In genomic region chr10:90627532-90627931, GRCm38 (mm10) we compare ENCODE assay signal across 30 mouse cellular contexts.
DNase-seq lines count a peak whose midpoint lies in the region; ATAC-seq and TF ChIP-seq lines count a peak whose summit lies in the region.
"Had no signal": no experiment of that assay in that cellular context is flagged by ENCODE, and none has a peak within 500 bp of the region (broad histone marks: within the 10 kb centered on the region; RNA-seq: fewer than 3 reads in every experiment).

No protein-coding gene starts in this region.

- H3K4me2 ChIP-seq in midbrain, embryonic 14.5 days (ENCODE audit: low read length) = no peak overlapping the region
- no peak overlapping the region for H3K4me2 ChIP-seq in midbrain, embryonic 15.5 days
- no peak overlapping the region for H3K4me2 ChIP-seq in limb, embryonic 14.5 days (replicated peaks; ENCODE audit: low read depth, low read length, severe bottlenecking)
- H3K4me2 ChIP-seq: embryonic facial prominence, embryonic 15.5 days; forebrain, embryonic 13.5 days; heart, embryonic 13.5 days; hindbrain, embryonic 15.5 days; kidney, embryonic 15.5 days; limb, embryonic 12.5 days; liver, embryonic 12.5 days; midbrain, embryonic 13.5 days; neural tube, embryonic 13.5 days had no signal

- H3K27ac ChIP-seq in midbrain, embryonic 14.5 days (replicated peaks; ENCODE audit: low read depth, low read length) = no peak overlapping the region
- H3K27ac ChIP-seq in midbrain, embryonic 15.5 days = no peak overlapping the region
- no peak overlapping the region for H3K27ac ChIP-seq in limb, embryonic 14.5 days (replicated peaks; ENCODE audit: low read depth, low read length)
- H3K27ac ChIP-seq: embryonic facial prominence, embryonic 15.5 days; forebrain, embryonic 13.5 days; heart, embryonic 13.5 days; hindbrain, embryonic 15.5 days; kidney, embryonic 15.5 days; limb, embryonic 12.5 days; liver, embryonic 12.5 days; midbrain, embryonic 13.5 days; neural tube, embryonic 13.5 days had no signal

- H3K9ac ChIP-seq in midbrain, embryonic 14.5 days (replicated peaks; ENCODE audit: low read length) = no peak overlapping the region
- H3K9ac ChIP-seq in midbrain, embryonic 15.5 days = no peak overlapping the region
- no peak overlapping the region for H3K9ac ChIP-seq in limb, embryonic 14.5 days (ENCODE audit: low read depth, low read length, severe bottlenecking)
- H3K9ac ChIP-seq: embryonic facial prominence, embryonic 15.5 days; forebrain, embryonic 13.5 days; heart, embryonic 13.5 days; hindbrain, embryonic 15.5 days; kidney, embryonic 15.5 days; limb, embryonic 12.5 days; liver, embryonic 12.5 days; liver, postnatal 0 days; midbrain, embryonic 13.5 days; neural tube, embryonic 13.5 days had no signal

- DNase-seq in adrenal gland, postnatal 14 days = peak; percentile 9
- no peak for DNase-seq in adrenal gland, adult (ENCODE audit: inconsistent age in 2 of 2, low spot score in 1 of 2)
- no peak for DNase-seq in frontal cortex, postnatal 36 days (ENCODE audit: low spot score in 2 of 2)
- DNase-seq in midbrain, embryonic 14.5 days = peak; percentile 14
- peak; percentile 28 for DNase-seq in limb, embryonic 14.5 days (ENCODE audit: low spot score)
- DNase-seq: cerebellum, adult 11-12 months; cerebellum, adult 9-11 months; gastrocnemius, postnatal 10 days; heart, postnatal 10 days; kidney, adult 18-20 months; kidney, postnatal 36 days; layer of hippocampus, postnatal 36 days; liver, postnatal 0 days; lung, postnatal 36 days; right cerebral cortex, postnatal 4 days; thymus, adult 2 months; thymus, postnatal 36 days had no signal

- no peak overlapping the region for H3K4me3 ChIP-seq in midbrain, embryonic 14.5 days (replicated peaks; ENCODE audit: low read depth, low read length)
- H3K4me3 ChIP-seq in midbrain, embryonic 15.5 days = no peak overlapping the region
- H3K4me3 ChIP-seq in limb, embryonic 14.5 days (replicated peaks; ENCODE audit: low read length) = no peak overlapping the region
- H3K4me3 ChIP-seq: embryonic facial prominence, embryonic 15.5 days; forebrain, embryonic 13.5 days; heart, embryonic 13.5 days; hindbrain, embryonic 15.5 days; kidney, embryonic 15.5 days; limb, embryonic 12.5 days; liver, embryonic 12.5 days; midbrain, embryonic 13.5 days; myocyte; neural tube, embryonic 13.5 days had no signal

- TF ChIP-seq POLR2A in limb, embryonic 14.5 days (IDR thresholded peaks at IDR 0.05; ENCODE audit: borderline replicate concordance, extremely low read depth, insufficient read depth, insufficient read length) = no peak

- no peaks in the 10 kb centered on the region for H3K36me3 ChIP-seq in midbrain, embryonic 14.5 days (ENCODE audit: control insufficient read depth, insufficient read depth, low read length)
- H3K36me3 ChIP-seq in midbrain, embryonic 15.5 days (replicated peaks) = no peaks in the 10 kb centered on the region
- no peaks in the 10 kb centered on the region for H3K36me3 ChIP-seq in limb, embryonic 14.5 days (ENCODE audit: control insufficient read depth, insufficient read depth, low read length)
- H3K36me3 ChIP-seq: embryonic facial prominence, embryonic 15.5 days; G1E; heart, embryonic 13.5 days; hindbrain, embryonic 15.5 days; kidney, embryonic 15.5 days; limb, embryonic 12.5 days; liver, embryonic 12.5 days; midbrain, embryonic 13.5 days; neural tube, embryonic 13.5 days had no signal

- ATAC-seq in frontal cortex, adult (ENCODE audit: low TSS enrichment) = peak; percentile 45; the same call in 1 of the 2 replicates
- ATAC-seq in midbrain, embryonic 14.5 days (ENCODE audit: low FRiP score, low TSS enrichment) = no peak
- ATAC-seq in midbrain, embryonic 15.5 days (replicated peaks) = no peak
- no peak for ATAC-seq in limb, embryonic 14.5 days (ENCODE audit: low FRiP score, low read depth)
- ATAC-seq: forebrain, embryonic 13.5 days; liver, embryonic 12.5 days; liver, postnatal 0 days; midbrain, embryonic 13.5 days had no signal

- no peaks in the 10 kb centered on the region for H3K27me3 ChIP-seq in midbrain, embryonic 14.5 days (ENCODE audit: control insufficient read depth, insufficient read depth, low read length)
- no peaks in the 10 kb centered on the region for H3K27me3 ChIP-seq in midbrain, embryonic 15.5 days (replicated peaks)
- H3K27me3 ChIP-seq in limb, embryonic 14.5 days (ENCODE audit: control insufficient read depth, insufficient read depth, low read length) = no peaks in the 10 kb centered on the region
- H3K27me3 ChIP-seq: embryonic facial prominence, embryonic 15.5 days; forebrain, embryonic 13.5 days; heart, embryonic 13.5 days; hindbrain, embryonic 15.5 days; kidney, embryonic 15.5 days; limb, embryonic 12.5 days; liver, embryonic 12.5 days; midbrain, embryonic 13.5 days; neural tube, embryonic 13.5 days had no signal

- WGBS in midbrain, embryonic 14.5 days = 86% methylated on average over 5 of the region's 5 CpGs
- 75% methylated on average over 5 of the region's 5 CpGs for WGBS in midbrain, embryonic 15.5 days
- 53% methylated on average over 5 of the region's 5 CpGs for WGBS in limb, embryonic 14.5 days

- no peaks in the 10 kb centered on the region for H3K4me1 ChIP-seq in midbrain, embryonic 14.5 days (ENCODE audit: control insufficient read depth, insufficient read depth, low read length)
- H3K4me1 ChIP-seq in midbrain, embryonic 15.5 days = no peaks in the 10 kb centered on the region
- peaks cover 4% of the 10 kb centered on the region; the same call in 1 of the 2 replicates for H3K4me1 ChIP-seq in limb, embryonic 14.5 days (ENCODE audit: control insufficient read depth, insufficient read depth, low read length)
- H3K4me1 ChIP-seq: embryonic facial prominence, embryonic 15.5 days; forebrain, embryonic 13.5 days; heart, embryonic 13.5 days; kidney, embryonic 15.5 days; limb, embryonic 12.5 days; liver, embryonic 12.5 days; midbrain, embryonic 13.5 days; neural tube, embryonic 13.5 days had no signal

- no peaks in the 10 kb centered on the region for H3K9me3 ChIP-seq in midbrain, embryonic 14.5 days (ENCODE audit: control insufficient read depth, low read length)
- H3K9me3 ChIP-seq in midbrain, embryonic 15.5 days = no peaks in the 10 kb centered on the region
- no peaks in the 10 kb centered on the region for H3K9me3 ChIP-seq in limb, embryonic 14.5 days (ENCODE audit: control insufficient read depth, low read length)
- H3K9me3 ChIP-seq: embryonic facial prominence, embryonic 15.5 days; forebrain, embryonic 13.5 days; heart, embryonic 13.5 days; hindbrain, embryonic 15.5 days; kidney, embryonic 15.5 days; limb, embryonic 12.5 days; liver, embryonic 12.5 days; midbrain, embryonic 13.5 days; neural tube, embryonic 13.5 days had no signal

Comparison
In these comparisons a context has a peak if more than half of its experiments do, and no peak if none do; other contexts are left out.
1. DNase-seq: peak in adrenal gland, postnatal 14 days (single experiment), midbrain, embryonic 14.5 days (single experiment) and limb, embryonic 14.5 days (single experiment); none in adrenal gland, adult (0 of 2) and frontal cortex, postnatal 36 days (0 of 2).